ENCODE assay signal across 12 mouse cellular contexts in genomic region chr1:161143216-161143615, GRCm38 (mm10). TPM values are rescaled to one million over a fixed set of nuclear protein-coding genes. Genes with fewer than 3 reads are reported as not detected.
A peak's percentile ranks its signal among the peaks of the same experiment; 100 is the strongest.
DNase-seq lines count a peak whose midpoint lies in the region; ATAC-seq and TF ChIP-seq lines count a peak whose summit lies in the region.
"Had no signal": no experiment of that assay in that cellular context is flagged by ENCODE, and none has a peak within 500 bp of the region (broad histone marks: within the 10 kb centered on the region; RNA-seq: fewer than 3 reads in every experiment).

No protein-coding gene starts in this region.

- no peak for ATAC-seq in embryonic facial prominence, embryonic 13.5 days (ENCODE audit: insufficient number of reproducible peaks, insufficient read depth, low FRiP score, low TSS enrichment, low read depth)
- peak; percentile 16; the same call in 1 of the 2 replicates for ATAC-seq in forebrain, postnatal 0 days
- peak; percentile 57; the same call in 1 of the 2 replicates for ATAC-seq in midbrain, embryonic 15.5 days (replicated peaks)
- ATAC-seq in intestine, embryonic 15.5 days, result no peak

- TF ChIP-seq CTCF in layer of hippocampus, adult 2 months (conservative IDR thresholded peaks at IDR 0.05), result no peak
- TF ChIP-seq CTCF in forebrain, postnatal 0 days (IDR thresholded peaks at IDR 0.05; ENCODE audit: low read depth), result no peak

- H3K36me3 ChIP-seq in embryonic facial prominence, embryonic 13.5 days, result no peaks in the 10 kb centered on the region
- no peaks in the 10 kb centered on the region; the same call in 1 of the 2 replicates for H3K36me3 ChIP-seq in forebrain, postnatal 0 days (ENCODE audit: insufficient read depth)
- no peaks in the 10 kb centered on the region for H3K36me3 ChIP-seq in midbrain, embryonic 15.5 days (replicated peaks)
- H3K36me3 ChIP-seq in intestine, embryonic 15.5 days, result no peaks in the 10 kb centered on the region
- H3K36me3 ChIP-seq: embryonic facial prominence, embryonic 12.5 days had no signal

- peak overlapping the region; percentile 74; the same call in 1 of the 2 replicates for H3K4me2 ChIP-seq in embryonic facial prominence, embryonic 13.5 days
- peak overlapping the region; percentile 88 for H3K4me2 ChIP-seq in forebrain, postnatal 0 days (ENCODE audit: low read depth)
- H3K4me2 ChIP-seq in midbrain, embryonic 15.5 days, result peak overlapping the region; percentile 60
- no peak overlapping the region for H3K4me2 ChIP-seq in intestine, embryonic 15.5 days (replicated peaks)

- 89% methylated on average over 7 of the region's 7 CpGs for WGBS in embryonic facial prominence, embryonic 13.5 days
- 84% methylated on average over 7 of the region's 7 CpGs for WGBS in forebrain, postnatal 0 days
- 86% methylated on average over 7 of the region's 7 CpGs for WGBS in midbrain, embryonic 15.5 days
- WGBS in intestine, embryonic 15.5 days, result 90% methylated on average over 7 of the region's 7 CpGs

- peak overlapping the region; percentile 76 for H3K4me3 ChIP-seq in layer of hippocampus, adult 2 months
- H3K4me3 ChIP-seq in embryonic facial prominence, embryonic 13.5 days, result no peak overlapping the region; the same call in 1 of the 2 replicates
- peak overlapping the region; percentile 48 for H3K4me3 ChIP-seq in forebrain, postnatal 0 days (ENCODE audit: low read depth, low read length)
- peak overlapping the region; percentile 44 for H3K4me3 ChIP-seq in midbrain, embryonic 15.5 days
- H3K4me3 ChIP-seq in intestine, embryonic 15.5 days (replicated peaks), result no peak overlapping the region

- H3K9me3 ChIP-seq in embryonic facial prominence, embryonic 13.5 days, result no peaks in the 10 kb centered on the region
- H3K9me3 ChIP-seq in forebrain, postnatal 0 days (ENCODE audit: low read length), result no peaks in the 10 kb centered on the region
- H3K9me3 ChIP-seq in midbrain, embryonic 15.5 days, result no peaks in the 10 kb centered on the region
- H3K9me3 ChIP-seq in intestine, embryonic 15.5 days, result no peaks in the 10 kb centered on the region
- H3K9me3 ChIP-seq: embryonic facial prominence, embryonic 12.5 days had no signal

- H3K4me1 ChIP-seq in embryonic facial prominence, embryonic 13.5 days, result no peaks in the 10 kb centered on the region
- H3K4me1 ChIP-seq in forebrain, postnatal 0 days (ENCODE audit: insufficient read depth), result 0 out of 2 replicates have a peak, but pooled peaks cover 3% of the 10 kb centered on the region
- peaks cover 3% of the 10 kb centered on the region; the same call in 1 of the 2 replicates for H3K4me1 ChIP-seq in midbrain, embryonic 15.5 days
- H3K4me1 ChIP-seq in intestine, embryonic 15.5 days (replicated peaks), result 0 out of 2 replicates have a peak, but pooled peaks cover 3% of the 10 kb centered on the region
- H3K4me1 ChIP-seq: embryonic facial prominence, embryonic 12.5 days had no signal

- peak overlapping the region; percentile 89 for H3K27ac ChIP-seq in layer of hippocampus, adult 2 months
- H3K27ac ChIP-seq in embryonic facial prominence, embryonic 13.5 days, result no peak overlapping the region
- H3K27ac ChIP-seq in forebrain, postnatal 0 days (ENCODE audit: low read depth, low read length), result peak overlapping the region; percentile 21; the same call in 1 of the 2 replicates
- H3K27ac ChIP-seq in midbrain, embryonic 15.5 days, result no peak overlapping the region
- no peak overlapping the region for H3K27ac ChIP-seq in intestine, embryonic 15.5 days
- H3K27ac ChIP-seq: embryonic facial prominence, embryonic 12.5 days; heart, adult 2 months; macrophage had no signal

- no peak for DNase-seq in layer of hippocampus, adult 2 months (ENCODE audit: low spot score in 2 of 2)
- DNase-seq in layer of hippocampus, adult 8-10 months (ENCODE audit: low spot score in 2 of 2), result no peak
- peak; percentile 27 for DNase-seq in forebrain, postnatal 0 days
- DNase-seq in thymus, postnatal 36 days, result no peak

- H3K9ac ChIP-seq in embryonic facial prominence, embryonic 13.5 days, result no peak overlapping the region
- no peak overlapping the region for H3K9ac ChIP-seq in forebrain, postnatal 0 days
- H3K9ac ChIP-seq in midbrain, embryonic 15.5 days, result no peak overlapping the region
- no peak overlapping the region for H3K9ac ChIP-seq in intestine, embryonic 15.5 days

- H3K27me3 ChIP-seq in embryonic facial prominence, embryonic 13.5 days, result no peaks in the 10 kb centered on the region
- H3K27me3 ChIP-seq in forebrain, postnatal 0 days (ENCODE audit: insufficient read depth, low read length), result no peaks in the 10 kb centered on the region
- H3K27me3 ChIP-seq in midbrain, embryonic 15.5 days (replicated peaks), result no peaks in the 10 kb centered on the region
- H3K27me3 ChIP-seq in intestine, embryonic 15.5 days (replicated peaks), result no peaks in the 10 kb centered on the region
- H3K27me3 ChIP-seq: embryonic facial prominence, embryonic 12.5 days had no signal

RNA-seq across cellular contexts. Expression of gene Ankrd45, which starts 0.7 kb away (rescaled TPM):
- 10 to 100 TPM; 44.7 to 54.3 TPM for total RNA-seq in layer of hippocampus, adult 2 months (2021)
- total RNA-seq in layer of hippocampus, adult 8-10 months (2022), result 10 to 100 TPM; 49.8 to 59.5 (median 51.9) TPM
- 4.6 and 5.0 TPM in 2 replicates for polyA plus RNA-seq in embryonic facial prominence, embryonic 13.5 days (2015; fragmentation: Nextera tagmentation; extraction: Ambion mirVana)
- total RNA-seq in forebrain, postnatal 0 days (2014; rRNA removed), result 28.1 and 29.3 TPM in 2 replicates
- 25.0 and 33.2 TPM in 2 replicates for polyA plus RNA-seq in forebrain, postnatal 0 days (2015; fragmentation: Nextera tagmentation; extraction: Ambion mirVana)
- 25.7 and 27.1 TPM in 2 replicates for polyA plus RNA-seq in midbrain, embryonic 15.5 days (2015; fragmentation: Nextera tagmentation; extraction: Ambion mirVana)
- 0.74 and 1.1 TPM in 2 replicates for polyA plus RNA-seq in intestine, embryonic 15.5 days (2015; fragmentation: Nextera tagmentation; extraction: Ambion mirVana)
- polyA plus RNA-seq: macrophage had no signal

RNA-seq across cellular contexts. Expression of gene Klhl20, which starts 11.9 kb away (rescaled TPM):
- total RNA-seq in layer of hippocampus, adult 2 months (2021), result 10 to 100 TPM; 16.3 to 17.3 TPM
- 10 to 100 TPM; 17.2 to 19.4 (median 18.2) TPM for total RNA-seq in layer of hippocampus, adult 8-10 months (2022)
- polyA plus RNA-seq in embryonic facial prominence, embryonic 13.5 days (2015; fragmentation: Nextera tagmentation; extraction: Ambion mirVana), result 18.1 and 23.1 TPM in 2 replicates
- total RNA-seq in forebrain, postnatal 0 days (2014; rRNA removed), result 20.5 and 24.1 TPM in 2 replicates
- polyA plus RNA-seq in forebrain, postnatal 0 days (2015; fragmentation: Nextera tagmentation; extraction: Ambion mirVana), result 8.1 and 12.2 TPM in 2 replicates
- 16.1 and 18.1 TPM in 2 replicates for polyA plus RNA-seq in midbrain, embryonic 15.5 days (2015; fragmentation: Nextera tagmentation; extraction: Ambion mirVana)
- 11.4 and 12.0 TPM in 2 replicates for polyA plus RNA-seq in intestine, embryonic 15.5 days (2015; fragmentation: Nextera tagmentation; extraction: Ambion mirVana)

RNA-seq across cellular contexts. Expression of gene Tex50, which starts 15.9 kb away (rescaled TPM):
- total RNA-seq in layer of hippocampus, adult 2 months (2021), result not detected
- total RNA-seq in layer of hippocampus, adult 8-10 months (2022), result under 1 TPM in 1 of 4 experiments, not detected in 3; 0.36 TPM
- polyA plus RNA-seq in embryonic facial prominence, embryonic 13.5 days (2015; fragmentation: Nextera tagmentation; extraction: Ambion mirVana), result 0.59 and 0.63 TPM in 2 replicates
- total RNA-seq in forebrain, postnatal 0 days (2014; rRNA removed), result not detected in 2 replicates
- 0.16 TPM in 1 of 2 replicates, not detected in the other for polyA plus RNA-seq in forebrain, postnatal 0 days (2015; fragmentation: Nextera tagmentation; extraction: Ambion mirVana)
- polyA plus RNA-seq in midbrain, embryonic 15.5 days (2015; fragmentation: Nextera tagmentation; extraction: Ambion mirVana), result 1.0 and 1.3 TPM in 2 replicates
- not detected in 2 replicates for polyA plus RNA-seq in intestine, embryonic 15.5 days (2015; fragmentation: Nextera tagmentation; extraction: Ambion mirVana)
- total RNA-seq: heart, adult 2 months; layer of hippocampus, postnatal 25 days had no signal
- polyA plus RNA-seq: brain, embryonic 14.5 days; heart, adult 2 months; macrophage had no signal

Comparison
In these comparisons a context has a peak if more than half of its experiments do, and no peak if none do; other contexts are left out.
1. H3K27ac ChIP-seq: peak in layer of hippocampus, adult 2 months (single experiment) and forebrain, postnatal 0 days (single experiment); none in embryonic facial prominence, embryonic 13.5 days (single experiment), midbrain, embryonic 15.5 days (single experiment) and intestine, embryonic 15.5 days (single experiment).
2. H3K4me3 ChIP-seq: peak in layer of hippocampus, adult 2 months (single experiment), forebrain, postnatal 0 days (single experiment) and midbrain, embryonic 15.5 days (single experiment); none in embryonic facial prominence, embryonic 13.5 days (single experiment) and intestine, embryonic 15.5 days (single experiment).
3. ATAC-seq: peak in forebrain, postnatal 0 days (single experiment) and midbrain, embryonic 15.5 days (single experiment); none in embryonic facial prominence, embryonic 13.5 days (single experiment) and intestine, embryonic 15.5 days (single experiment).